Mouse (Mus musculus): ENCODE results near the gene Fndc3b. TPM values are rescaled to one million over a fixed set of nuclear protein-coding genes. Genes with fewer than 3 reads are reported as not detected.

Gene Fndc3b
- polyA plus RNA-seq, 1 experiment, result 0.78 TPM

- peaks cover 2% of the 10 kb centered on the region for H3K27me3 ChIP-seq (replicated peaks)
- H3K4me3 ChIP-seq (replicated peaks), result no peak overlapping the region
- peaks cover 25% of the 10 kb centered on the region for H3K4me1 ChIP-seq
- H3K36me3 ChIP-seq (replicated peaks; ENCODE audit: low read length), result peaks cover 19% of the 10 kb centered on the region
- H3K9me3 ChIP-seq, result peaks cover 26% of the 10 kb centered on the region
- TF ChIP-seq FLI1 (IDR thresholded peaks at IDR 0.05; ENCODE audit: low read length) (no peak), GATA1 (IDR thresholded peaks at IDR 0.05; ENCODE audit: borderline replicate concordance, low read length) (no peak)
Measured at GRCm38 (mm10) chr3:27458416-27458815, 252.7 kb downstream of the Fndc3b start.

DNA sequence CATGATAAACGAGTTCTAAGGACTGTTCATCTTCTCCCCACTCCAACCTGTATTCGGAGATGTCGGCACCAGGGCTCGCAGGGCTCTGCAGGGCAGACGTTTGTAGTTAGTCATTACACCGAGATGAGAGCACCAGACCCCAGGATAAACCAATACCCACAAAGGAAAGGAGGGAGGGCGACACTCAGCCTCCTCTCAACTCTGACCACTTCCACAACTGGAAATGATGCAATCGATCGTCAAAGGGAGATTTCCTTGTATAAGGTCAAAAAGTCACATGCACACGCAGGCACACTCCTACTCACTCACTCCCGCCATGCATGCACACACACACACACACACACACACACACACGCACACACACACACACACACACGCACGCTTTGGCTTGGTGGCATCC lies 254.6 kb downstream of the Fndc3b start:
- TF ChIP-seq GATA1 (IDR thresholded peaks at IDR 0.05; ENCODE audit: borderline replicate concordance, low read length) (no peak), FLI1 (IDR thresholded peaks at IDR 0.05; ENCODE audit: low read length) (no peak)
- Histone ChIP-seq H3K4me3 (replicated peaks) (no peak overlapping the region), H3K27me3 (replicated peaks) (no peaks in the 10 kb centered on the region), H3K9me3 (peaks cover 28% of the 10 kb centered on the region), H3K36me3 (replicated peaks; ENCODE audit: low read length) (peaks cover 19% of the 10 kb centered on the region), H3K4me1 (peaks cover 17% of the 10 kb centered on the region)

GRCm38 (mm10) chr3:27454402-27455195 lies 256.5 kb downstream of the Fndc3b start:
- H3K9me3 ChIP-seq, result peaks cover 26% of the 10 kb centered on the region
- TF ChIP-seq FLI1 (IDR thresholded peaks at IDR 0.05; ENCODE audit: low read length) (no peak), GATA1 (IDR thresholded peaks at IDR 0.05; ENCODE audit: borderline replicate concordance, low read length) (no peak)
- H3K27me3 ChIP-seq (replicated peaks), result no peaks in the 10 kb centered on the region
- peak overlapping the region; percentile 53 for H3K4me3 ChIP-seq (replicated peaks)
- H3K4me1 ChIP-seq, result peaks cover 17% of the 10 kb centered on the region
- peaks cover 19% of the 10 kb centered on the region for H3K36me3 ChIP-seq (replicated peaks; ENCODE audit: low read length)

DNA sequence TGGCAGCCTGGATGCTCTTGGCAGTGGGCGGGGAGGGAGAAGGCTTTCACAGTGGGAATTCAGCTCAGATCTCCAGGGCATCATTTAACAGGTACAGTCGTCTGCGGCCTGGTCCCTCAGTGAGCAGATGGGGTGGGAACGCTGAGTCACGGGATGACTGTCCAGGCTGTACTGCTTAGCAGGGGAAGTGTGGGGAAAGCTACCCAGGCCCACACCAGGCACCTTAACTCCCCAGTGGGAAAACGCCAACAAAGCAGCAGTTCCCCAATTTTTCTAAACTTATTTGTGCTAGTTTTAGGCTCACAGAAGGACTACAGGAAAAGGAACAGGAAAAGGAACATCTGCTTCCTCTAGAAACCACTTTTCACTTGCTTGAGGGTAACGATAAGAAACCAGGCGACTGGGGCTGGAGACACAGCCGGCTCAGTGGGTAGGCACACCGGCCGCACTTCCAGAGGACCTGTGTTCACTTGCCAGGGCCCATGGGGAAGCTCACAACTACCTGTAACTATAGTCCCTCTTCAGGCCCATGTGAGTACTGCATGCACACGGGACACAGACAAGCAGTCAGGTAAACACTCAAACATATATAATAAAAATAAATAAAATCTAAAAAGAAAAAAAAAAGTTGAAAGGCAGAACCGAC lies 257.5 kb downstream of the Fndc3b start:
- peak overlapping the region; percentile 67 for H3K4me3 ChIP-seq (replicated peaks)
- peaks cover 19% of the 10 kb centered on the region for H3K36me3 ChIP-seq (replicated peaks; ENCODE audit: low read length)
- TF ChIP-seq GATA1 (IDR thresholded peaks at IDR 0.05; ENCODE audit: borderline replicate concordance, low read length) (no peak), FLI1 (IDR thresholded peaks at IDR 0.05; ENCODE audit: low read length) (no peak)
- H3K4me1 ChIP-seq, result peaks cover 17% of the 10 kb centered on the region
- peaks cover 24% of the 10 kb centered on the region for H3K9me3 ChIP-seq
- no peaks in the 10 kb centered on the region for H3K27me3 ChIP-seq (replicated peaks)

DNA sequence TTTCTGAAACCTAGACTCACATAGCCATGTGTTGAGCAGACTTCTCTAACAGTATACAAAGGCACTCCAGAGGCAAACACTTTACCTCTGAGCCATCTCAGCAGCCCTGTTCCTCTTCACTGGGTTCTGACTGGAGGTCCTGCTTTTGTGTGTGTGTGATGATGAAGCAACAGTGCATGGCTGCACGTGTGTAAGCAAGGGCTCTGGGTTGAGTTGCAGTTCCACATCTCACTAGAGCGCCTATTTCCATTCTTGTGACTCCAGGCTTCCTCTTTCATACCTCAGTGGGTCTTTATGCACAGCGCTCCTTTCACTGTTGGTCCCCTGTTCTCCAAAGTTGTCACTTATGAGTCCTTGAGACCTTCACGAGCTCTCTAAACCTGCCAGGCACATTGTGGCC lies 261.7 kb downstream of the Fndc3b start:
- H3K4me1 ChIP-seq, result peaks cover 12% of the 10 kb centered on the region
- H3K4me3 ChIP-seq (replicated peaks), result no peak overlapping the region
- H3K9me3 ChIP-seq, result peaks cover 10% of the 10 kb centered on the region; the same call in 1 of the 2 replicates
- no peaks in the 10 kb centered on the region for H3K36me3 ChIP-seq (replicated peaks; ENCODE audit: low read length)
- no peaks in the 10 kb centered on the region for H3K27me3 ChIP-seq (replicated peaks)
- TF ChIP-seq FLI1 (IDR thresholded peaks at IDR 0.05; ENCODE audit: low read length), result no peak

DNA sequence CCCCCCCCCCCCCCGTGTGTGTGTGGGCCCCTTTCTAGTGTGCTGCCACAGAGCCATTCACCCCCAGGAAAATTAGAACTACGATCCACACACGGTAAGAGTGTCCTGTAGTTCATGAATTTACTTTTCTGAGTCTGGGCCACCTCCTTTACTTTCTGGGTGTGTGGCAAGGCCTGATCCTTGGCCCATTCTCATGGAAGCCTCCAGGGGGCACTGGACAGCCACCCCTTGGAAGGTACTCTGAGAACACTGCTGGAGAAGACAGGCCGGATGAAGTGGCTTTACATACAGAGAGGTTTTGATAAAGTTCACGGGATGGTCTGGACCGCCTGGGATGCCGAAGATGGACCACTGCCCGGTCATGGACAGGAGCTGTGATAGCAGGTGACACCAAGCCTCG lies 262.7 kb downstream of the Fndc3b start:
- H3K27me3 ChIP-seq (replicated peaks), result no peaks in the 10 kb centered on the region
- peaks cover 2% of the 10 kb centered on the region for H3K4me1 ChIP-seq
- no peaks in the 10 kb centered on the region for H3K36me3 ChIP-seq (replicated peaks; ENCODE audit: low read length)
- peaks cover 1% of the 10 kb centered on the region; the same call in 1 of the 2 replicates for H3K9me3 ChIP-seq
- TF ChIP-seq FLI1 (IDR thresholded peaks at IDR 0.05; ENCODE audit: low read length), result no peak
- no peak overlapping the region for H3K4me3 ChIP-seq (replicated peaks)

DNA sequence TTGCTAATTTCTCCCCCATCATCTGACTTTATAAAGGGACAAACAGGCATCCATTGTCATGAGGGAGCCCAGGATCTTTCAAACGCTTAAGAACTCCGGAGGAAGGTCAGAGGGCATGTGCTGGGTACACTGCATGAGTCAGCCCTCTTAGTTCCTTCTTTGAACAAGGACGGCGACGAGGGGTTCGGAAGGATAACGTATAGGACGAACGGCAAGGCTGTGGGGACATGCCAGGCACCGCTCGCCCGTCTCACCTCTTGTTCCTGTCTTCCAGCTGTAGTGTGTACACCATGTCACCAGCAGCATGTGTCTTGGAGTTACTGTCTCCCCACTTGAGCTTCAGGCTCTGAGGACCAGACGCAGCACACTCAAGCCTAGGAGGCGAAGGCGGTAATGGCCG lies 271.4 kb downstream of the Fndc3b start:
- peak overlapping the region; percentile 54 for H3K4me3 ChIP-seq (replicated peaks)
- no peaks in the 10 kb centered on the region for H3K4me1 ChIP-seq
- TF ChIP-seq FLI1 (IDR thresholded peaks at IDR 0.05; ENCODE audit: low read length), result no peak
- TF ChIP-seq GATA1 (IDR thresholded peaks at IDR 0.05; ENCODE audit: borderline replicate concordance, low read length), result no peak
- H3K36me3 ChIP-seq (replicated peaks; ENCODE audit: low read length), result no peaks in the 10 kb centered on the region
- 0 out of 2 replicates have a peak, but pooled peaks cover 6% of the 10 kb centered on the region for H3K9me3 ChIP-seq
- no peaks in the 10 kb centered on the region for H3K27me3 ChIP-seq (replicated peaks)

GRCm38 (mm10) chr3:27435096-27435620 lies 275.9 kb downstream of the Fndc3b start:
- TF ChIP-seq GATA1 (IDR thresholded peaks at IDR 0.05; ENCODE audit: borderline replicate concordance, low read length) (no peak), FLI1 (IDR thresholded peaks at IDR 0.05; ENCODE audit: low read length) (no peak)
- H3K9me3 ChIP-seq, result peaks cover 9% of the 10 kb centered on the region; the same call in 1 of the 2 replicates
- H3K36me3 ChIP-seq (replicated peaks; ENCODE audit: low read length), result no peaks in the 10 kb centered on the region
- no peaks in the 10 kb centered on the region for H3K27me3 ChIP-seq (replicated peaks)
- H3K4me1 ChIP-seq, result no peaks in the 10 kb centered on the region
- no peak overlapping the region for H3K4me3 ChIP-seq (replicated peaks)

GRCm38 (mm10) chr3:27432981-27433380 lies 278.1 kb downstream of the Fndc3b start:
- TF ChIP-seq GATA1 (IDR thresholded peaks at IDR 0.05; ENCODE audit: borderline replicate concordance, low read length) (no peak), FLI1 (IDR thresholded peaks at IDR 0.05; ENCODE audit: low read length) (no peak)
- Histone ChIP-seq H3K4me3 (replicated peaks) (no peak overlapping the region), H3K9me3 (peaks cover 3% of the 10 kb centered on the region; the same call in 1 of the 2 replicates), H3K4me1 (no peaks in the 10 kb centered on the region), H3K27me3 (replicated peaks) (no peaks in the 10 kb centered on the region), H3K36me3 (replicated peaks; ENCODE audit: low read length) (no peaks in the 10 kb centered on the region)
